Mouse (Mus musculus): ENCODE results near the gene Dstn. TPM values are rescaled to one million over a fixed set of nuclear protein-coding genes. Genes with fewer than 3 reads are reported as not detected.

Gene Dstn
- polyA plus RNA-seq, 1 experiment = 769 TPM

- Histone ChIP-seq H3K36me3 (ENCODE audit: control insufficient read depth, insufficient read depth, low read length, poor library complexity, severe bottlenecking) (peaks cover 34% of the 10 kb centered on the region), H3K9ac (ENCODE audit: low read depth, poor library complexity, severe bottlenecking) (no peak overlapping the region)
Measured at GRCm38 (mm10) chr2:143982152-143982551, 67.0 kb downstream of the Dstn start.

GRCm38 (mm10) chr2:143982901-143983300, 67.8 kb downstream of the Dstn start:
- no peak overlapping the region for H3K4me3 ChIP-seq (ENCODE audit: low read depth, low read length)
- H3K27me3 ChIP-seq (ENCODE audit: control insufficient read depth, insufficient read depth, low read length, poor library complexity, severe bottlenecking) = no peaks in the 10 kb centered on the region
- H3K9me3 ChIP-seq (replicated peaks; ENCODE audit: control insufficient read depth, insufficient read depth, low read length, poor library complexity, severe bottlenecking) = no peaks in the 10 kb centered on the region
- H3K27ac ChIP-seq (ENCODE audit: insufficient read depth, low read length) = peak overlapping the region; percentile 76
- H3K9ac ChIP-seq (ENCODE audit: low read depth, poor library complexity, severe bottlenecking) = no peak overlapping the region
- no peak for TF ChIP-seq CTCF (IDR thresholded peaks at IDR 0.05; ENCODE audit: low read depth, low read length)
- TF ChIP-seq EP300 (IDR thresholded peaks at IDR 0.05; ENCODE audit: insufficient read depth, low read depth, low read length) = peak; percentile 53; the same call in 1 of the 2 replicates
- peaks cover 40% of the 10 kb centered on the region for H3K36me3 ChIP-seq (ENCODE audit: control insufficient read depth, insufficient read depth, low read length, poor library complexity, severe bottlenecking)
- peaks cover 5% of the 10 kb centered on the region for H3K4me1 ChIP-seq (ENCODE audit: control insufficient read depth, insufficient read depth, low read length)

More at GRCm38 (mm10) chr2:143982152-143982551, 67.0 kb downstream of the Dstn start:
- H3K27ac ChIP-seq (ENCODE audit: insufficient read depth, low read length) = peak overlapping the region; percentile 55; the same call in 1 of the 2 replicates
- no peak overlapping the region for H3K4me3 ChIP-seq (ENCODE audit: low read depth, low read length)
- TF ChIP-seq CTCF (IDR thresholded peaks at IDR 0.05; ENCODE audit: low read depth, low read length) (no peak), POLR2A (IDR thresholded peaks at IDR 0.05; ENCODE audit: insufficient read depth, low read length) (no peak), EP300 (IDR thresholded peaks at IDR 0.05; ENCODE audit: insufficient read depth, low read depth, low read length) (no peak)
- no peaks in the 10 kb centered on the region for H3K27me3 ChIP-seq (ENCODE audit: control insufficient read depth, insufficient read depth, low read length, poor library complexity, severe bottlenecking)
- H3K4me1 ChIP-seq (ENCODE audit: control insufficient read depth, insufficient read depth, low read length) = peaks cover 5% of the 10 kb centered on the region
- H3K9me3 ChIP-seq (replicated peaks; ENCODE audit: control insufficient read depth, insufficient read depth, low read length, poor library complexity, severe bottlenecking) = no peaks in the 10 kb centered on the region

DNA sequence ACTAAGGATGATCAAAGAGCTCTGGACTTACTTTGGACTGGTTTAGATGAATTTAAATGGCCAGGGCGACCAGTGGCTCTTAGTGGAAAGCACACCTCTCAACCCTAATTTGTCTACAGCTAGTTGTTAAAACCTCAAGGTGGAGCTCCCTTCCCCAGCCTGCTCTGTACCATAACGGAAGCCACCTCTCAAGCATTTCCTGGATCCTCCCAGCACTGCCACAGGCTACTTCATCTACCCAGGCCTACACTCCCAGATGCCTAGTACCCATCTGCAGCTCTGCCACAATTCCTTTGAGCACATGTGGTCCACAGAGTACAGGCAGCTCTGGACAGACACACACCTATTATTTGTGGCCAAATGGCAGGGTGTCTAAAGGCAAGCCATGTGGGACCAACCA, 68.4 kb downstream of the Dstn start:
- H3K36me3 ChIP-seq (ENCODE audit: control insufficient read depth, insufficient read depth, low read length, poor library complexity, severe bottlenecking) = peaks cover 44% of the 10 kb centered on the region
- H3K4me3 ChIP-seq (ENCODE audit: low read depth, low read length) = no peak overlapping the region
- no peak for TF ChIP-seq POLR2A (IDR thresholded peaks at IDR 0.05; ENCODE audit: insufficient read depth, low read length)
- TF ChIP-seq EP300 (IDR thresholded peaks at IDR 0.05; ENCODE audit: insufficient read depth, low read depth, low read length) = no peak
- no peak for TF ChIP-seq CTCF (IDR thresholded peaks at IDR 0.05; ENCODE audit: low read depth, low read length)
- peaks cover 5% of the 10 kb centered on the region for H3K4me1 ChIP-seq (ENCODE audit: control insufficient read depth, insufficient read depth, low read length)
- H3K27me3 ChIP-seq (ENCODE audit: control insufficient read depth, insufficient read depth, low read length, poor library complexity, severe bottlenecking) = no peaks in the 10 kb centered on the region
- no peaks in the 10 kb centered on the region for H3K9me3 ChIP-seq (replicated peaks; ENCODE audit: control insufficient read depth, insufficient read depth, low read length, poor library complexity, severe bottlenecking)
- H3K27ac ChIP-seq (ENCODE audit: insufficient read depth, low read length) = peak overlapping the region; percentile 76; the same call in 1 of the 2 replicates
- H3K9ac ChIP-seq (ENCODE audit: low read depth, poor library complexity, severe bottlenecking) = no peak overlapping the region

DNA sequence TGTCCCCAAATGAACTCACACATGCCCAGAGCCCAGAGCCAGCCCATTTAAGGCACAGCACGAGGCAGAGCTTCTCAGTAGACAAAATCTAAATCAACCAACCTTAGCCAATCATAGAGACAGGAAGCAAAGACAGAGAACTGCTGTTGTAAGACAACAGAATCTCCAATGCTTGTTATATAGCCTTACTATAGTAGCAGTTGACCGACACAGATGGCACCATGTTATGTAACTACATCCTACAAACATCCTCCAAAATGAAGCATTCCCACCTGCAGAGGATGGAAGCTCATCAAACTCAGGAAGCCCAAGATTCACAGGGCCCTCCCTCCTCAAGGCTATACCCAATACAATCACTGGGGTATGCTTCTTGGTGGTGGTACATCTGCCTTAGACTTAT, 72.4 kb downstream of the Dstn start:
- H3K9me3 ChIP-seq (replicated peaks; ENCODE audit: control insufficient read depth, insufficient read depth, low read length, poor library complexity, severe bottlenecking) = no peaks in the 10 kb centered on the region
- H3K27ac ChIP-seq (ENCODE audit: insufficient read depth, low read length) = no peak overlapping the region
- no peak overlapping the region for H3K4me3 ChIP-seq (ENCODE audit: low read depth, low read length)
- H3K27me3 ChIP-seq (ENCODE audit: control insufficient read depth, insufficient read depth, low read length, poor library complexity, severe bottlenecking) = no peaks in the 10 kb centered on the region
- no peak for TF ChIP-seq CTCF (IDR thresholded peaks at IDR 0.05; ENCODE audit: low read depth, low read length)
- no peak for TF ChIP-seq POLR2A (IDR thresholded peaks at IDR 0.05; ENCODE audit: insufficient read depth, low read length)
- TF ChIP-seq EP300 (IDR thresholded peaks at IDR 0.05; ENCODE audit: insufficient read depth, low read depth, low read length) = no peak
- peaks cover 42% of the 10 kb centered on the region for H3K36me3 ChIP-seq (ENCODE audit: control insufficient read depth, insufficient read depth, low read length, poor library complexity, severe bottlenecking)
- no peak overlapping the region for H3K9ac ChIP-seq (ENCODE audit: low read depth, poor library complexity, severe bottlenecking)
- H3K4me1 ChIP-seq (ENCODE audit: control insufficient read depth, insufficient read depth, low read length) = peaks cover 5% of the 10 kb centered on the region

DNA sequence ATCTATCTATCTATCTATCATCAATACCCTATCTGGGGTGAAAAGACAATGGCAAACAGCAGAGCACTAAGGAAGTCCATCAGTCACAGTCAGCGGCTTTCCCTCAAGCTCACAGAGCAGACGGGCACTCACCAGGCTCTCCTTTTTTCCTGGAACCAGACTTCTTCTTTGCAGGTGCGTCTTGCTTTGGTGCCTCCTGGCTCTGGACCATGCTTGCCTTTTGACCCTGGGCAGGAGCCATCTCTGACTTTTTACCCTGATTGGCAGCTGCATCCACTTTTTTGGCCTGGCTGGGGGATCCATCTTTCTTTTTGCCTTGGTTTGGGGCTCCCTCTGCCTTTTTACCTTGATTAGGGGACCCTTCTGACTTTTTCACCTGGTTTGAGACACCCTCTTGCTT, 72.9 kb downstream of the Dstn start:
- no peak overlapping the region for H3K27ac ChIP-seq (ENCODE audit: insufficient read depth, low read length)
- H3K9me3 ChIP-seq (replicated peaks; ENCODE audit: control insufficient read depth, insufficient read depth, low read length, poor library complexity, severe bottlenecking) = no peaks in the 10 kb centered on the region
- TF ChIP-seq CTCF (IDR thresholded peaks at IDR 0.05; ENCODE audit: low read depth, low read length) (no peak), POLR2A (IDR thresholded peaks at IDR 0.05; ENCODE audit: insufficient read depth, low read length) (no peak), EP300 (IDR thresholded peaks at IDR 0.05; ENCODE audit: insufficient read depth, low read depth, low read length) (no peak)
- H3K4me1 ChIP-seq (ENCODE audit: control insufficient read depth, insufficient read depth, low read length) = peaks cover 4% of the 10 kb centered on the region
- H3K27me3 ChIP-seq (ENCODE audit: control insufficient read depth, insufficient read depth, low read length, poor library complexity, severe bottlenecking) = no peaks in the 10 kb centered on the region
- H3K9ac ChIP-seq (ENCODE audit: low read depth, poor library complexity, severe bottlenecking) = no peak overlapping the region
- H3K36me3 ChIP-seq (ENCODE audit: control insufficient read depth, insufficient read depth, low read length, poor library complexity, severe bottlenecking) = peaks cover 40% of the 10 kb centered on the region
- no peak overlapping the region for H3K4me3 ChIP-seq (ENCODE audit: low read depth, low read length)

DNA sequence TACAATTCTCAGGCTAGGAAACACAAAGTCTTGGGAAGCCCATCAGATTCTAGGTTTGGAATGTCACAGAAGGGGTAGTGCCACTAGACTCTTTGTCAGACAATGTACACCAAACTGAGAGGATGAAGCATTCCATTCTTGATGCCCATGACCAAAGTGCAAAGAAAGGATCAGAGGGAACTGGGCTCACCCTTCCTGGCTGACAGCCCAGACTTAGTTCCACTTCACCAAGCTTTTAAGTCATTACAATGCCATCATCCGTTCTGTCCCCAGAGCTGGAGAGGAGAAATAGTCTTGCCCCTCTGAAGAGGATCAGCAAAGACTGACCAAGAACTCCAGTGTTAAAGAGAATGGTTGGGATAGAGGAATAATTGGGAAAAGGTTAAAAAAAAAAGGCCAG, 75.9 kb downstream of the Dstn start:
- TF ChIP-seq EP300 (IDR thresholded peaks at IDR 0.05; ENCODE audit: insufficient read depth, low read depth, low read length) = no peak
- no peak for TF ChIP-seq CTCF (IDR thresholded peaks at IDR 0.05; ENCODE audit: low read depth, low read length)
- TF ChIP-seq POLR2A (IDR thresholded peaks at IDR 0.05; ENCODE audit: insufficient read depth, low read length) = no peak
- no peak overlapping the region for H3K9ac ChIP-seq (ENCODE audit: low read depth, poor library complexity, severe bottlenecking)
- no peaks in the 10 kb centered on the region for H3K27me3 ChIP-seq (ENCODE audit: control insufficient read depth, insufficient read depth, low read length, poor library complexity, severe bottlenecking)
- peaks cover 18% of the 10 kb centered on the region for H3K36me3 ChIP-seq (ENCODE audit: control insufficient read depth, insufficient read depth, low read length, poor library complexity, severe bottlenecking)
- H3K9me3 ChIP-seq (replicated peaks; ENCODE audit: control insufficient read depth, insufficient read depth, low read length, poor library complexity, severe bottlenecking) = no peaks in the 10 kb centered on the region
- H3K27ac ChIP-seq (ENCODE audit: insufficient read depth, low read length) = no peak overlapping the region
- no peak overlapping the region for H3K4me3 ChIP-seq (ENCODE audit: low read depth, low read length)
- H3K4me1 ChIP-seq (ENCODE audit: control insufficient read depth, insufficient read depth, low read length) = peaks cover 1% of the 10 kb centered on the region
